Mouse (Mus musculus) spleen, adult 2 months (tissue): ENCODE data around the gene Itsn1. TPM values are rescaled to one million over a fixed set of nuclear protein-coding genes. Genes with fewer than 3 reads are reported as not detected.

ENCODE experiments used
- DNase-seq, 2 experiments: peaks; one replicate each; pipeline versions ENCODE4 v3.0.0 to v3.0.0-alpha.2; 2012 to 2021; ENCODE audit warnings: low spot score in 2 of 2, low read depth in 1 of 2
- H3K27ac ChIP-seq: fragments of 200-500 bp; 2 replicates; pipeline ENCODE4 v1.5.1; 2012; ENCODE audit warnings: low read length, inconsistent platforms; ENCODE audit not compliant: insufficient read depth
- H3K27me3 ChIP-seq: fragments of 200-500 bp; 2 replicates; pipeline ENCODE4 v1.6.1; 2012; ENCODE audit warnings: mild to moderate bottlenecking, moderate library complexity, low read length, inconsistent platforms; ENCODE audit not compliant: control insufficient read depth, insufficient read depth
- H3K36me3 ChIP-seq: fragments of 200-500 bp; 2 replicates; pipeline ENCODE4 v1.6.1; 2012; ENCODE audit warnings: mild to moderate bottlenecking, low read length, inconsistent platforms; ENCODE audit not compliant: control insufficient read depth, insufficient read depth
- H3K4me1 ChIP-seq: fragments of 200-500 bp; 2 replicates; pipeline ENCODE4 v1.6.1; 2011; ENCODE audit warnings: inconsistent platforms; ENCODE audit not compliant: control insufficient read depth, insufficient read depth, insufficient read length
- H3K4me3 ChIP-seq: fragments of 200-500 bp; 2 replicates; pipeline ENCODE4 v1.5.1; 2011; ENCODE audit warnings: mild to moderate bottlenecking, inconsistent platforms; ENCODE audit not compliant: insufficient read depth, insufficient read length; ENCODE audit errors: extremely low read depth
- CTCF ChIP-seq: fragments of 200-500 bp; IDR thresholded peaks from 2 replicates; pipeline ENCODE4 v1.5.1; 2011; ENCODE audit warnings: mild to moderate bottlenecking, inconsistent platforms; ENCODE audit not compliant: insufficient read depth, insufficient read length, insufficient replicate concordance; ENCODE audit errors: extremely low read depth
- POLR2A ChIP-seq: fragments of 200-500 bp; IDR thresholded peaks from 2 replicates; pipeline ENCODE4 v1.6.1; 2011; ENCODE audit warnings: low read depth, low read length, inconsistent platforms
- WGBS: fragments of 180-500 bp; shearing (Covaris S2); methylation state at CpG from one replicate; pipeline ENCODE4 v1.1.7; 2018; 5-methylcytosine and 5-hydroxymethylcytosine counted together
- polyA plus RNA-seq: library from polyadenylated mRNA; depleted of rRNA; stranded (reverse); fragments of >200 nt; gene quantifications from 2 replicates; pipeline ENCODE4 v1.2.3, GENCODE M21; 2012

The Itsn1 gene
- polyA plus RNA-seq, 1 experiment, result 36.0 TPM

- H3K4me3 ChIP-seq, result no peak overlapping the region
Measured at GRCm38 (mm10) chr16:91853223-91853622, 124.1 kb downstream of the Itsn1 start.

DNA sequence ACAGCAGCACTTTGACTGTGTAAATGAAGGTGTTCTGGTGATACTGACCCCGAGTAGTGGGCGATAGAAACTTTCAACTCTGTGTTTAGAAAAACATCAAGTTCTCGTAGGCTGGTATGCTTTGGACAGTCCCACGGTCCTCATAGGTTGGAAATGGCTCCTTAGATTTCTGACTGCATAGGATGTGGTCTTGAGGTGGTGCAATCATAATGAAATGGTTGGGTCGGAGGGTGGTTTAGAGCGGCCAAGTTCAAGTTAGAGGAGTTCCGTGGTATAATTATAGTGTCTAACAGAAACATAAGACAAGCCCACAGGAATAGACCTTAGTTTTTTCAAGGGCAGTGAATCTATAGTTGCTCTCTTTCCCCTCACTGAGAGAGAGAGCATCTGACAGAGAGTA is 129.6 kb downstream of the Itsn1 start:
- no peak overlapping the region for H3K4me3 ChIP-seq
- H3K27ac ChIP-seq, result no peak overlapping the region
- no peaks in the 10 kb centered on the region for H3K27me3 ChIP-seq
- peaks cover 1% of the 10 kb centered on the region; the same call in 1 of the 2 replicates for H3K36me3 ChIP-seq
- WGBS, result 89% methylated on average over 7 of the region's 7 CpGs
- TF ChIP-seq POLR2A, result no peak
- no peak for TF ChIP-seq CTCF
- no peak for DNase-seq
- no peaks in the 10 kb centered on the region for H3K4me1 ChIP-seq

More at GRCm38 (mm10) chr16:91853223-91853622, 124.1 kb downstream of the Itsn1 start:
- H3K27me3 ChIP-seq, result no peaks in the 10 kb centered on the region
- DNase-seq, result no peak
- WGBS, result 93% methylated on average over 12 of the region's 12 CpGs
- TF ChIP-seq POLR2A (no peak), CTCF (no peak)
- H3K27ac ChIP-seq, result no peak overlapping the region
- H3K36me3 ChIP-seq, result 0 out of 2 replicates have a peak, but pooled peaks cover 2% of the 10 kb centered on the region
- H3K4me1 ChIP-seq, result no peaks in the 10 kb centered on the region

DNA sequence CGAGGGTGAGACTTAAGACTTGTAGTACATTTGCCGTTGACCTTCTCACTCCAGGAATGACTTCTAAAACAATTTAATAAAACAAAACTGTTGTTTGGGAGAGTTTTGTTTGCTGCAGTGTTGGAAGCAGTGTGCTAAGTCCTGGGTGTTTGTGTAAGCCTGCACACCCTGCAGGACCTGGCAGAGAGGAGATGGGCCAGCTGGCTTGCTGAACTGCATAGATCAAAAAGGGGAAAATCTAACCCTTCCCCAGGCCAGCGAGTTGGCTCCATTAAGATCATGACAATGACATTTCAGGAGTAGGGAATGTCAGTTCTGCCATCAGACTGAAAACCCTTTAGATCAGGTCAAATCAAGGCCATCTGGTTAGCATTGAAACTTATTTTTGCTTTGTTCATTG is 130.1 kb downstream of the Itsn1 start:
- Histone ChIP-seq H3K4me3 (no peak overlapping the region), H3K27ac (no peak overlapping the region), H3K27me3 (no peaks in the 10 kb centered on the region), H3K36me3 (peaks cover 1% of the 10 kb centered on the region; the same call in 1 of the 2 replicates), H3K4me1 (no peaks in the 10 kb centered on the region)
- TF ChIP-seq POLR2A (no peak), CTCF (no peak)
- 84% methylated on average over 3 of the region's 3 CpGs for WGBS
- DNase-seq, result no peak

GRCm38 (mm10) chr16:91859958-91860357 is 130.9 kb downstream of the Itsn1 start:
- H3K36me3 ChIP-seq, result peaks cover 1% of the 10 kb centered on the region; the same call in 1 of the 2 replicates
- WGBS, result 91% methylated on average over 8 of the region's 8 CpGs
- H3K4me3 ChIP-seq, result no peak overlapping the region
- H3K27me3 ChIP-seq, result no peaks in the 10 kb centered on the region
- no peak overlapping the region for H3K27ac ChIP-seq
- no peaks in the 10 kb centered on the region for H3K4me1 ChIP-seq
- DNase-seq, result no peak
- no peak for TF ChIP-seq CTCF
- TF ChIP-seq POLR2A, result no peak

DNA sequence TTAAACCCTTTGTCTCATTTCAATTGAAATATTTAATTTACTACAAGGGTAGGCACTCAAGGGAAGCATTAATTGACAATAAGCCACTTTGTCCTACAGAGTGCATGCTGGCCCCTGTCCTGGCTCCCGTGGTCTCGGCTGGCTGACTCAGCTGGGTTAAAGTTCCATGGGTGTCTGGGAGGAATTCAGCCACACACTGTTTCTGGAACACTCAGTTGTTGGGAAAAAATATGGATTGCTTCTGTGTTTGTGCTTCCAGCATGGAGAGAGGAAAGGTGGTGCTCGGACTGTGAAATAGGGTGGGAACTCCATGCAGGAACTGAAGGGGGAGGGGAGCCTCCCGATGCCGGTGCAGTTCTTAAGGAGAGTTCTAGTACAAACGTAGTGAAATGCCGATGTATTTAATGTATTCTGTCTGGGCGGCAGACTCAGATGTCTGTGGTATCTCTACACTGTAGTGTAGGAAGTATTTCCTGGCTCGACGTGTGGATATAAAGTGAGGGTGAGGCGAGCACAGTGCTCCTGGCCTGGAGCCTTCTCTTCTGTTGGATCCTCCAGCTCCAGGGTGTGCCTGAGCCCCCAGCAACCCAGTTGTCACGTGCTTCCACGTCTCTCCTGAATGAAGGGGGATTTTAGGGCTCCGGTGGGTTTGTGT is 131.5 kb downstream of the Itsn1 start:
- no peak for TF ChIP-seq POLR2A
- no peak for TF ChIP-seq CTCF
- no peak for DNase-seq
- Histone ChIP-seq H3K4me1 (no peaks in the 10 kb centered on the region), H3K36me3 (peaks cover 1% of the 10 kb centered on the region; the same call in 1 of the 2 replicates), H3K27ac (no peak overlapping the region), H3K4me3 (no peak overlapping the region), H3K27me3 (no peaks in the 10 kb centered on the region)
- 85% methylated on average over 14 of the region's 14 CpGs for WGBS

GRCm38 (mm10) chr16:91861784-91862371 is 132.8 kb downstream of the Itsn1 start:
- Histone ChIP-seq H3K4me1 (no peaks in the 10 kb centered on the region), H3K27ac (no peak overlapping the region), H3K27me3 (no peaks in the 10 kb centered on the region), H3K4me3 (no peak overlapping the region), H3K36me3 (peaks cover 1% of the 10 kb centered on the region; the same call in 1 of the 2 replicates)
- TF ChIP-seq POLR2A (no peak), CTCF (no peak)
- 86% methylated on average over 6 of the region's 6 CpGs for WGBS
- no peak for DNase-seq

DNA sequence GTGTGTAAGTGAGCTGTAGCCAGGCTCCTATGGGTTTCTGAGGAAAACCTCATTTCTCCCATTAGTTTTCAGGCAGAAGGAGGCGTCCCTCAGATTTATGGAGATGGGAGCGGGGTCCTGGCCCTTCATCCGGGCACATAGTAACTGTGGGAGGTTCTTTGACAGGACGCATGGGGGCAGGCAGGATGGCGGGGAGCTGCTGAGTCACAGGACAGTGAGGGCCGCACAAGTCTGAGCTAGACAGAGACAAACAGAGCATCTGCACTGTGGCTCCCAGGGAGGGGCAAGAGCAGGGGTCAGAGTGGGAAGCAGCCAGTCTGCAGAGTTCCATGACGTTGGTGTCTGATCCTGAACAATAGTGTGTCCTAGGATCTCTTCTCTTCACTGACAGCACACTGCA is 133.8 kb downstream of the Itsn1 start:
- DNase-seq, result no peak
- Histone ChIP-seq H3K4me3 (no peak overlapping the region), H3K27me3 (no peaks in the 10 kb centered on the region), H3K27ac (no peak overlapping the region), H3K36me3 (peaks cover 1% of the 10 kb centered on the region; the same call in 1 of the 2 replicates), H3K4me1 (no peaks in the 10 kb centered on the region)
- TF ChIP-seq CTCF (no peak), POLR2A (no peak)
- 65% methylated on average over 7 of the region's 7 CpGs for WGBS
